Mouse (Mus musculus): ENCODE measurements around the gene Rnls. TPM values are rescaled to one million over a fixed set of nuclear protein-coding genes. Genes with fewer than 3 reads are reported as not detected.

Gene Rnls
- polyA plus RNA-seq, 1 experiment from 2014 or later = 7.5 TPM

DNA sequence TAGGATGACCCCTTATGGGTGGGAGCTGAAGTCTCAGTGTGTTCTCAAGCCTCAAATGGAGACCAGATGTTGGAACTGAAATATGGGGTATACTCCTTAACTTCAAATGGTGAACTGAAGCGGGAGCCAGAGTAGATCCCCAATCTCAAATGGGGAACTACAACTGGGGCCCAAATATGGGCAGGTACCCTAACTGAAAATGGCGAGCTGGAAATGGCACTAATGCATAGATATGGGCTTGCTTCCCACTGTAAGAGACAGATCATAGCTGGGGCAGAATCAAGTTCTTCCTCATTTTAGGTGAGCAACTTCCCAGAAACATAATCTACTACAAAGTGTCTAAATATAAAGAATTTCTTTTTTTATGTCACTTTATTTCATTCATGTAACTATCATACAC lies 121.9 kb downstream of the Rnls start:
- H3K9me3 ChIP-seq (ENCODE audit: control insufficient read depth, low read length) = no peaks in the 10 kb centered on the region
- H3K9ac ChIP-seq (ENCODE audit: low read length) = no peak overlapping the region
- no peak for DNase-seq (ENCODE audit: low spot score, missing footprints)
- 82% methylated on average over 2 of the region's 2 CpGs for WGBS
- no peak overlapping the region for H3K27ac ChIP-seq (ENCODE audit: low read depth, low read length)
- ATAC-seq (ENCODE audit: low FRiP score) = no peak
- no peaks in the 10 kb centered on the region for H3K4me1 ChIP-seq (ENCODE audit: control insufficient read depth, insufficient read depth, low read length)
- H3K27me3 ChIP-seq (ENCODE audit: control insufficient read depth, insufficient read depth, low read length) = no peaks in the 10 kb centered on the region
- no peak overlapping the region for H3K4me3 ChIP-seq (ENCODE audit: low read depth, low read length)
- no peaks in the 10 kb centered on the region for H3K36me3 ChIP-seq (ENCODE audit: control insufficient read depth, insufficient read depth, low read length)
- H3K4me2 ChIP-seq = no peak overlapping the region

DNA sequence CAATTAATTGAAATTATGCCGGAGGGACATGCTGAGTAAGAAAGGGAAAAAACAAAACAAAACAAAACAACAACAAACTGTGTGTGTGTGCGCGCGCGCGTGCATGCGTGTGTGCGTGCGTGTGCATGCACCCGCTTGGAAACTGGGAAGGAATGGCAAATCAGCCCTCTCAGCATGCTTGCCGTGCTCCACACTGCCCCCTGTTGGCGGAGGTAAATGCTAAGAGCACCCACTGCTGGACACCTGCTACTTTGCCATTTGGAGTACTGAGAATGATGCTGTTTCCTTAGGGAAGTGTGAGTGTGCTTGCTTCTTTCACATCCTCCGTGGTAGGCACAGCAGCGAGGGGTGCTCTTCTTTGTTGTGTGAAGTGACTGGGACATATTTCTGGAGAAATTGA lies 124.1 kb downstream of the Rnls start:
- H3K4me3 ChIP-seq (ENCODE audit: low read depth, low read length) = no peak overlapping the region
- no peak overlapping the region for H3K9ac ChIP-seq (ENCODE audit: low read length)
- H3K36me3 ChIP-seq (ENCODE audit: control insufficient read depth, insufficient read depth, low read length) = no peaks in the 10 kb centered on the region
- ATAC-seq (ENCODE audit: low FRiP score) = no peak
- no peaks in the 10 kb centered on the region for H3K4me1 ChIP-seq (ENCODE audit: control insufficient read depth, insufficient read depth, low read length)
- no peaks in the 10 kb centered on the region for H3K9me3 ChIP-seq (ENCODE audit: control insufficient read depth, low read length)
- no peaks in the 10 kb centered on the region for H3K27me3 ChIP-seq (ENCODE audit: control insufficient read depth, insufficient read depth, low read length)
- no peak overlapping the region for H3K4me2 ChIP-seq
- DNase-seq (ENCODE audit: low spot score, missing footprints) = no peak
- 76% methylated on average over 14 of the region's 14 CpGs for WGBS
- H3K27ac ChIP-seq (ENCODE audit: low read depth, low read length) = no peak overlapping the region

DNA sequence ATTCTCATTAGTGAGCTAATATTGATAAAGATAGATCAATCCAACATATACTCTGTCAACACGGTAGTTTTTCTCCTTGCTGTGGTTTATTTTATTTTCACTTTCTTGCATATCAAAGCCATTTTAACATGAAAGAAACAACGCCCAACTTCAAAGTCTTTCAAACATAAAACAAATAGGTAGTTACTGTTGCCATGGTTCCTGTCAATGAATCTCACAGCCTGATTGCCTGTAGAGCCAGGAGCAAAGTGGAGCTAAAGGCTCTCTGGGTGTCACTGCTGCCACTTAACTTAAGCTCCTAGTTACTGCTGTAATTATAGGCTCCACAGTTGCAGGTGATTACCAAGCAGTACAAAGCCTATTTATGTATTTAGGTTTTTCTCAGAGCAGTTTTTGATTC lies 126.8 kb downstream of the Rnls start:
- Histone ChIP-seq H3K4me2 (no peak overlapping the region), H3K27me3 (ENCODE audit: control insufficient read depth, insufficient read depth, low read length) (no peaks in the 10 kb centered on the region), H3K27ac (ENCODE audit: low read depth, low read length) (no peak overlapping the region), H3K9ac (ENCODE audit: low read length) (no peak overlapping the region), H3K4me3 (ENCODE audit: low read depth, low read length) (no peak overlapping the region), H3K9me3 (ENCODE audit: control insufficient read depth, low read length) (no peaks in the 10 kb centered on the region), H3K4me1 (ENCODE audit: control insufficient read depth, insufficient read depth, low read length) (no peaks in the 10 kb centered on the region), H3K36me3 (ENCODE audit: control insufficient read depth, insufficient read depth, low read length) (no peaks in the 10 kb centered on the region)
- ATAC-seq (ENCODE audit: low FRiP score) = no peak
- 38% methylated on average over 2 of the region's 2 CpGs for WGBS
- DNase-seq (ENCODE audit: low spot score, missing footprints) = no peak

DNA sequence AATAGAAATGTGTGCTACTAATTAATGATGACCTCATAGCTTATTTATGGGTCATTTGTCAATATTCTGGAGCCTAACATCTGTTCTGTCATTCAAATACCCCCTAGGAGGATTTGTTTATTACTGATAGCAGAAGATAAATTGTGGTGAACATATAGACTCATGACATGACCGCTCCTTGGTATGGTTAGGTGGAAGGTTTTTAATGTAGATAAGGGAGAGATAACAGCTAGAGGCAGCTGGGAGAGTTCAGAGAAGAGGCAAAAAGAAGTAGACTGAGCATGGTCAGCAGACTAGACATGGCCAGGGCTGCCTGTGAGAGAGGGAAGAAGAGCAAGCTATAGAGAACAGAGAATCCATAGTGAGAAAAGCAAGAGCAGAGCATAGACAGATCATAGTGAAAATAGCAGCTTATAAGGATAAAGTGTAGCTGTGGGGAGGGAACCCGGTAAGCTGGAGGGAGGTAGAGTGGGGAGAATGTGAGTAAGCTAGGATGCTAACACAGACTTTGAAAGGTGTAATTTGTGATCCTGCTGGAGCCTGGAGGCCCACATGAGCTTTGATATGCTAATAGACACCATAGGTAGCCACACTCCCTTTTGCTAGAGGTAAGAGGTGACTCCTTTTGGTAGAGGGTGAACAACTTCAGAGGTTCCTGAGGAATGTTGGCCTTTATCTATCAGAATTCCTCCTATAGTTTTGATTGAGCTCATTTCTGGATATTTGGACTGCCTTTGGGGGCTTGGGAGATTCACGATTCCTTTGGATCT lies 127.7 kb downstream of the Rnls start:
- Histone ChIP-seq H3K9me3 (ENCODE audit: control insufficient read depth, low read length) (no peaks in the 10 kb centered on the region), H3K27me3 (ENCODE audit: control insufficient read depth, insufficient read depth, low read length) (no peaks in the 10 kb centered on the region), H3K4me1 (ENCODE audit: control insufficient read depth, insufficient read depth, low read length) (no peaks in the 10 kb centered on the region), H3K4me2 (no peak overlapping the region), H3K9ac (ENCODE audit: low read length) (no peak overlapping the region), H3K4me3 (ENCODE audit: low read depth, low read length) (no peak overlapping the region), H3K27ac (ENCODE audit: low read depth, low read length) (no peak overlapping the region), H3K36me3 (ENCODE audit: control insufficient read depth, insufficient read depth, low read length) (no peaks in the 10 kb centered on the region)
- 56% methylated on average over 3 of the region's 3 CpGs for WGBS
- DNase-seq (ENCODE audit: low spot score, missing footprints) (no peak), ATAC-seq (ENCODE audit: low FRiP score) (no peak)

DNA sequence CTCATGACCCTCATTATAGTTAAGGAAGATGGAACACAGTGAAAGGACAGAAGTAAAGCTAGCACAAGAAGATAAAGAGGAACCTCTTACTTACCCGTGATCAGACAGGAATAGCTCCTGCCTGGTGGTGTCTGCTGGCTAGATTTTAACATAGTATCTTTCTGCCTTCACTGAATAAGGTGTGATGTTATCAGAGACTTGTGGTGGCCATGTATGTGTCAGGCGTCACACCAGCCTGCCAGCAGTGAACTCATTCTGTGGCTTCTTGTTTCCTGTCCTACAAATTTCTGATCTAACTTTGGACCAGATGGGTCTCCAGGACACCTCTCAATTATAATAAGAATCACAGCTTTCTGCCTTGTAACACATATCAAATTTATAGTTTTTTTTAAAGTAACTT lies 129.7 kb downstream of the Rnls start:
- no peaks in the 10 kb centered on the region for H3K9me3 ChIP-seq (ENCODE audit: control insufficient read depth, low read length)
- no peak overlapping the region for H3K4me2 ChIP-seq
- H3K27ac ChIP-seq (ENCODE audit: low read depth, low read length) = no peak overlapping the region
- ATAC-seq (ENCODE audit: low FRiP score) (no peak), DNase-seq (ENCODE audit: low spot score, missing footprints) (no peak)
- no peaks in the 10 kb centered on the region for H3K36me3 ChIP-seq (ENCODE audit: control insufficient read depth, insufficient read depth, low read length)
- H3K4me1 ChIP-seq (ENCODE audit: control insufficient read depth, insufficient read depth, low read length) = no peaks in the 10 kb centered on the region
- no peak overlapping the region for H3K9ac ChIP-seq (ENCODE audit: low read length)
- WGBS = 76% methylated on average over 2 of the region's 2 CpGs
- no peak overlapping the region for H3K4me3 ChIP-seq (ENCODE audit: low read depth, low read length)
- H3K27me3 ChIP-seq (ENCODE audit: control insufficient read depth, insufficient read depth, low read length) = no peaks in the 10 kb centered on the region

DNA sequence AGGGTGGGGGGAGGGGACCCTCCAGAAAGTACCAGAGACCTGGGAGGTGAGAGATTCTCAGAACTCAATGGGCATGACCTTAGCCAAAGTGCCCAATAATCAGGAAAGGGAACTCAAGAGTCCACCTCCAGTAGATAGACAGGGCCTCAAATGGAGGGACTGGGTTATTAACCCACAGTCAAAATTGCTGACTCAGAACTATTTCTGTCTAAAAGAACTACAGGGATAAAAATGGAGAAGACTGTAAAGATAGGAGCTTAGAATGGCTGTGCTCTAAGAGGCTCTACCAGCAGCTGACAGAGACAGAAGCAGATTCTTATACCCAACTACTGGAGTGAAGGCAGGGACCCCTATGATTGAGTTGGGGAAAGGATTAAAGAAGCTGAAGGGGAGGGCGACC lies 132.9 kb downstream of the Rnls start:
- Histone ChIP-seq H3K4me2 (no peak overlapping the region), H3K27me3 (ENCODE audit: control insufficient read depth, insufficient read depth, low read length) (no peaks in the 10 kb centered on the region), H3K9me3 (ENCODE audit: control insufficient read depth, low read length) (no peaks in the 10 kb centered on the region), H3K27ac (ENCODE audit: low read depth, low read length) (no peak overlapping the region), H3K36me3 (ENCODE audit: control insufficient read depth, insufficient read depth, low read length) (no peaks in the 10 kb centered on the region), H3K9ac (ENCODE audit: low read length) (no peak overlapping the region), H3K4me1 (ENCODE audit: control insufficient read depth, insufficient read depth, low read length) (no peaks in the 10 kb centered on the region), H3K4me3 (ENCODE audit: low read depth, low read length) (no peak overlapping the region)
- 70% methylated on average over 1 of the region's 1 CpGs for WGBS
- no peak for ATAC-seq (ENCODE audit: low FRiP score)
- DNase-seq (ENCODE audit: low spot score, missing footprints) = no peak

DNA sequence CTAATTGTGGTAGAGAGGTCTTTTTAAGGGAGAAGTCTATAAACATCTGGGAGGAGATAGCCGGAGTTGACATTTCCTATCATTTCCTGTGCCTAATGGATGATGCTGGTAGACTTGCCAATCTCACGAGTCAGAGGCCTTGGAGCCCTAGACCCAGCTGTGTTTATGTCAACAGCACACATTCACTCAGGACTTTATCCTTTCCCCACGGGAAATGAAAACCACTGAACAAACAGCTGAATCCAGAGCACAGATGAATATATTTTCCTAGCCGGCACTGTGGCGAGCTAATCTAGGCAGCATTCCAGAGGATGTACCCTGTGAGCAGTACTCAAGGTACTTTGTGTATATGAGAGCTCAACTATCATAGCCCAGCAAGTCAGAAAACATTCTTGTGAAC lies 138.2 kb downstream of the Rnls start:
- DNase-seq (ENCODE audit: low spot score, missing footprints) = peak; percentile 28
- H3K36me3 ChIP-seq (ENCODE audit: control insufficient read depth, insufficient read depth, low read length) = no peaks in the 10 kb centered on the region

DNA sequence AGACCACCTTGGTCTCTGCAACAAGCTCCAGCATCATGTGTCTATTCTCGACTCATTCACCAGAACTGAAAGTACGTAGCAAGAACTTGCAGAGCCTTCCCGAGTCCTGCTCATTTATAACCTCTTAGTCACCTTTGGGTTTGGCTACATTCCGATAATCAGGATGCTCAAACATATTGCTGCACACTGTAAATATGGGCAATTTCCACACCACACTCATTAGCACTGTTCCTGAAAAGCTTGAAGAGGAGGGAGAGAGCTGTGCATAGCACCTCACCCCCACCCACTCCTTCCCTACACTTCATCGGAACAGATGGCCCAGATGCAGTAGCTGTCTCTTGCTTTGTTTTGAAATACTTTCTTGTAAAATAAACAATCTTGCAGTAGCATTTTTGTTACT lies 139.9 kb downstream of the Rnls start:
- Histone ChIP-seq H3K27me3 (ENCODE audit: control insufficient read depth, insufficient read depth, low read length) (no peaks in the 10 kb centered on the region), H3K9me3 (ENCODE audit: control insufficient read depth, low read length) (no peaks in the 10 kb centered on the region), H3K4me2 (no peak overlapping the region), H3K27ac (ENCODE audit: low read depth, low read length) (no peak overlapping the region), H3K9ac (ENCODE audit: low read length) (no peak overlapping the region), H3K4me1 (ENCODE audit: control insufficient read depth, insufficient read depth, low read length) (no peaks in the 10 kb centered on the region), H3K4me3 (ENCODE audit: low read depth, low read length) (no peak overlapping the region), H3K36me3 (ENCODE audit: control insufficient read depth, insufficient read depth, low read length) (no peaks in the 10 kb centered on the region)
- peak; percentile 33 for DNase-seq (ENCODE audit: low spot score, missing footprints)
- ATAC-seq (ENCODE audit: low FRiP score) = no peak
- WGBS = 83% methylated on average over 5 of the region's 5 CpGs

More for the DNA sequence above, 138.2 kb downstream of the Rnls start:
- H3K4me1 ChIP-seq (ENCODE audit: control insufficient read depth, insufficient read depth, low read length) = no peaks in the 10 kb centered on the region
- ATAC-seq (ENCODE audit: low FRiP score) = peak; percentile 33; the same call in 1 of the 2 replicates
- H3K27me3 ChIP-seq (ENCODE audit: control insufficient read depth, insufficient read depth, low read length) = no peaks in the 10 kb centered on the region
- no peak overlapping the region for H3K9ac ChIP-seq (ENCODE audit: low read length)
- no peak overlapping the region for H3K4me3 ChIP-seq (ENCODE audit: low read depth, low read length)
- H3K27ac ChIP-seq (ENCODE audit: low read depth, low read length) = no peak overlapping the region
- WGBS = 79% methylated on average over 5 of the region's 5 CpGs
- no peak overlapping the region for H3K4me2 ChIP-seq
- H3K9me3 ChIP-seq (ENCODE audit: control insufficient read depth, low read length) = no peaks in the 10 kb centered on the region

DNA sequence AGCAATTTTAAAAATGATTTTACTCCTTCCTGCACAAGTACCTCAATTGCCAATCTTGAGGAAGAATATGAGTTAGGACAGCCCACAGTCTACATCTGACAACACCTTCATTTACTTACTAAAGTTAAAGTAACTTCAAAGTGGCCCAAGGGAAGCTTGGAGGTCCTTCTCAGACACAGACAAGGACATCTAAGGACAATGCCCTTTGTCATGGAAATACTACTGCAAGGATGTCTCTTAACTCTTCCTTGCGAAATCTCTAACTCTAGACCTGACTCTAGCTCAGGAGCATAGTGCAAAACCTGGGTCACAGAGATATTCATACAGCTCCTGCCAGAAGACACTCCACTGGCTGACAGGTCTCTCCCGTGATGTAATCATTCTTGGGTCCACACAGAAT lies 147.9 kb downstream of the Rnls start:
- 81% methylated on average over 2 of the region's 2 CpGs for WGBS
- no peak overlapping the region for H3K27ac ChIP-seq (ENCODE audit: low read depth, low read length)
- ATAC-seq (ENCODE audit: low FRiP score) (no peak), DNase-seq (ENCODE audit: low spot score, missing footprints) (peak; percentile 8)
- no peaks in the 10 kb centered on the region; the same call in 1 of the 2 replicates for H3K9me3 ChIP-seq (ENCODE audit: control insufficient read depth, low read length)
- no peaks in the 10 kb centered on the region for H3K27me3 ChIP-seq (ENCODE audit: control insufficient read depth, insufficient read depth, low read length)
- H3K4me1 ChIP-seq (ENCODE audit: control insufficient read depth, insufficient read depth, low read length) = no peaks in the 10 kb centered on the region
- no peaks in the 10 kb centered on the region for H3K36me3 ChIP-seq (ENCODE audit: control insufficient read depth, insufficient read depth, low read length)
- no peak overlapping the region for H3K4me2 ChIP-seq
- H3K4me3 ChIP-seq (ENCODE audit: low read depth, low read length) = no peak overlapping the region
- H3K9ac ChIP-seq (ENCODE audit: low read length) = no peak overlapping the region
